ENCODE assay signal across 8 mouse cellular contexts in the genomic region with DNA sequence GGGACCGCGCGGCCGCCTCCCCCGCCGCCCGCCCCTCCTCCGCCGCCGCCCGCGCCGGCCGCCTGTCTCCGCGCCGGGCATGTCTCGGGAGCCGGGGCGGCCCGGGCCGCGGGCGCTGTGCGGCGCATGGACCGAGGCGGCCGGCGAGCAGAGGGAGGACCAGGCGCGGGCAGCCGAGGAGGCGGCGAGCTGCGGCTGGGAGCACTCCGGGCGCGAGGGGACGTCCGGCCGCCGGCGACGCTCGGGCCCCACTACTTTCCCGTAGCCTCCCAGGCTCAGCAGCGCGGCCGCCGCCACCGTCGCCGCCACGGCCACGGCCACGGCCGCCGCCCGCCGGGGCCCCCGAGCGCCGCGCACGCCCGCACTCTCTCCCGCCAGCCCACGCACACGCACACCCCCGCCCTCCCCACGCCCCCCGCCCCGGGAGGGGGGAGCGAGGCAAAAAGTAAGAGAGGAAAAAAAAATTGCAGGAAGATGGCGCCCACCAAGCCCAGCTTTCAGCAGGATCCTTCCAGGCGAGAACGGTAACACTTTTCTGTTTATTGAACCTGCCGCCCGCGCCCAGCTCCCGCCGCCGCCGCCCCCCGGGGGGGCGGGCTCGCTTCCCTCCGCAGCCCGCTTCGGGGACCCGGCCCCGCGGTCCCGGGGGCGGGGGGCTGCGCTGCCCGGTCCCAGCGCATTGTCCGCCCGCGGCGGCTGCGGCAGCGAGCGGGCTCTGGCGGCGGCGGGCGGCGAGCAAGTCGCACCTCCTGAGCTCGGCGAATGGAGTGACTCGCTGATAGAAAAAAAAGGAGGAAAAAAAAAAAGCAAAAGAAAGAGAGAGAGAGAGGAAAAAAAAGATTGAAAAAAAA. TPM values are rescaled to one million over a fixed set of nuclear protein-coding genes. Genes with fewer than 3 reads are reported as not detected.
DNase-seq lines count a peak whose midpoint lies in the region; ATAC-seq lines count a peak whose summit lies in the region.

No protein-coding gene starts in this region.

- H3K36me3 ChIP-seq in forebrain, embryonic 16.5 days (ENCODE audit: control insufficient read depth, insufficient read depth): no peaks in the 10 kb centered on the region
- H3K36me3 ChIP-seq in intestine, embryonic 16.5 days (ENCODE audit: control insufficient read depth, insufficient read depth, low read length): no peaks in the 10 kb centered on the region
- no peaks in the 10 kb centered on the region for H3K36me3 ChIP-seq in liver, embryonic 16.5 days (ENCODE audit: control insufficient read depth, insufficient read depth)

- peak; percentile 12 to 27 for DNase-seq in right cerebral cortex, adult 2 months (ENCODE audit: low spot score in 2 of 2)
- no peak for DNase-seq in right cerebral cortex, postnatal 36 days (ENCODE audit: low spot score in 2 of 2)
- peak; percentile 15 for DNase-seq in cerebellum, adult 11 months
- DNase-seq in right cerebral cortex, postnatal 14 days: peak; percentile 24
- no peak for DNase-seq in urinary bladder, postnatal 14 days (ENCODE audit: low spot score)

- H3K9ac ChIP-seq in forebrain, embryonic 16.5 days (replicated peaks; ENCODE audit: low read depth, low read length): peak overlapping the region; percentile 95
- H3K9ac ChIP-seq in intestine, embryonic 16.5 days (ENCODE audit: low read depth, low read length): peak overlapping the region; percentile 85
- no peak overlapping the region; the same call in 1 of the 2 replicates for H3K9ac ChIP-seq in liver, embryonic 16.5 days (ENCODE audit: low read depth, low read length)

- peaks cover 25% of the 10 kb centered on the region for H3K4me1 ChIP-seq in forebrain, embryonic 16.5 days (replicated peaks; ENCODE audit: control insufficient read depth, insufficient read depth, low read length)
- H3K4me1 ChIP-seq in intestine, embryonic 16.5 days (ENCODE audit: control insufficient read depth, insufficient read depth, low read length): peaks cover 13% of the 10 kb centered on the region
- H3K4me1 ChIP-seq in liver, embryonic 16.5 days (ENCODE audit: control insufficient read depth, low read depth, low read length): no peaks in the 10 kb centered on the region

- H3K27ac ChIP-seq in forebrain, embryonic 16.5 days (ENCODE audit: low read length): peak overlapping the region; percentile 96
- H3K27ac ChIP-seq in intestine, embryonic 16.5 days (ENCODE audit: low read length): peak overlapping the region; percentile 76
- no peak overlapping the region for H3K27ac ChIP-seq in liver, embryonic 16.5 days (ENCODE audit: low read length)

- peak overlapping the region; percentile 74 for H3K4me2 ChIP-seq in forebrain, embryonic 16.5 days (ENCODE audit: low read length)
- peak overlapping the region; percentile 96 for H3K4me2 ChIP-seq in intestine, embryonic 16.5 days (ENCODE audit: low read depth, low read length)
- peak overlapping the region; percentile 68 for H3K4me2 ChIP-seq in liver, embryonic 16.5 days (ENCODE audit: low read depth, low read length)

- WGBS in forebrain, embryonic 16.5 days: under 1% methylated on average over 57 of the region's 115 CpGs
- under 1% methylated on average over 83 of the region's 115 CpGs for WGBS in intestine, embryonic 16.5 days
- under 1% methylated on average over 99 of the region's 115 CpGs for WGBS in liver, embryonic 16.5 days (ENCODE audit: insufficient replicate concordance)

- peak overlapping the region; percentile 86 for H3K4me3 ChIP-seq in forebrain, embryonic 16.5 days (replicated peaks; ENCODE audit: low read length)
- peak overlapping the region; percentile 81 for H3K4me3 ChIP-seq in intestine, embryonic 16.5 days (ENCODE audit: low read length)
- H3K4me3 ChIP-seq in liver, embryonic 16.5 days (ENCODE audit: low read depth, low read length): peak overlapping the region; percentile 60

- ATAC-seq in forebrain, embryonic 16.5 days: peak; percentile 47
- peak; percentile 78 for ATAC-seq in intestine, embryonic 16.5 days
- no peak; the same call in 1 of the 2 replicates for ATAC-seq in liver, embryonic 16.5 days (ENCODE audit: low read depth)

- H3K27me3 ChIP-seq in forebrain, embryonic 16.5 days (replicated peaks; ENCODE audit: control insufficient read depth, insufficient read depth, low read length): no peaks in the 10 kb centered on the region
- peaks cover 30% of the 10 kb centered on the region for H3K27me3 ChIP-seq in intestine, embryonic 16.5 days (replicated peaks; ENCODE audit: control insufficient read depth, insufficient read depth, low read length)
- peaks cover 64% of the 10 kb centered on the region for H3K27me3 ChIP-seq in liver, embryonic 16.5 days (ENCODE audit: control insufficient read depth, insufficient read depth, low read depth, low read length)

- H3K9me3 ChIP-seq in forebrain, embryonic 16.5 days (ENCODE audit: control insufficient read depth, low read length): no peaks in the 10 kb centered on the region
- H3K9me3 ChIP-seq in intestine, embryonic 16.5 days (ENCODE audit: control insufficient read depth, low read length): no peaks in the 10 kb centered on the region
- H3K9me3 ChIP-seq in liver, embryonic 16.5 days (replicated peaks; ENCODE audit: control insufficient read depth, low read length): no peaks in the 10 kb centered on the region

RNA-seq across cellular contexts. Expression of a gene that starts 4.3 kb away (rescaled TPM):
- 17.7 and 17.9 TPM in 2 replicates for polyA plus RNA-seq in forebrain, embryonic 16.5 days (2015; fragmentation: Nextera tagmentation; extraction: Ambion mirVana)
- 1.0 and 1.9 TPM in 2 replicates for polyA plus RNA-seq in intestine, embryonic 16.5 days (2015; fragmentation: Nextera tagmentation; extraction: Ambion mirVana)
- polyA plus RNA-seq in liver, embryonic 16.5 days (2015; fragmentation: Nextera tagmentation; extraction: Ambion mirVana): 0.12 and 0.26 TPM in 2 replicates

Comparison
In these comparisons a context has a peak if more than half of its experiments do, and no peak if none do; other contexts are left out.
1. DNase-seq: peak in right cerebral cortex, adult 2 months (2 of 2), cerebellum, adult 11 months (single experiment) and right cerebral cortex, postnatal 14 days (single experiment); none in right cerebral cortex, postnatal 36 days (0 of 2) and urinary bladder, postnatal 14 days (single experiment).
2. Peak in every context shown above with its lines, with median percentiles within 50 percentile points of each other: H3K4me2 ChIP-seq and H3K4me3 ChIP-seq.